Mouse (Mus musculus) spleen, adult 10 weeks (tissue): ENCODE results near the gene Mef2a. TPM values are rescaled to one million over a fixed set of nuclear protein-coding genes. Genes with fewer than 3 reads are reported as not detected.

ENCODE experiments used
- polyA plus RNA-seq: library from polyadenylated mRNA; stranded (reverse); fragments of 350-450 nt; fragmentation: Illumina TruSeq; extraction: RNeasy Lipid Tissue Mini Kit (QIAGEN cat#74804); gene quantifications from one replicate; pipeline ENCODE4 v1.2.3, GENCODE M21; 2015; ENCODE audit warnings: low replicate concordance; ENCODE audit not compliant: insufficient read depth

Mef2a gene
- 59.4 TPM for polyA plus RNA-seq

GRCm38 (mm10) chr7:67372729-67373583 is at the start of gene Mef2a:
Gene Mef2a, minus strand, starts transcription at chr7:67372858.

DNA sequence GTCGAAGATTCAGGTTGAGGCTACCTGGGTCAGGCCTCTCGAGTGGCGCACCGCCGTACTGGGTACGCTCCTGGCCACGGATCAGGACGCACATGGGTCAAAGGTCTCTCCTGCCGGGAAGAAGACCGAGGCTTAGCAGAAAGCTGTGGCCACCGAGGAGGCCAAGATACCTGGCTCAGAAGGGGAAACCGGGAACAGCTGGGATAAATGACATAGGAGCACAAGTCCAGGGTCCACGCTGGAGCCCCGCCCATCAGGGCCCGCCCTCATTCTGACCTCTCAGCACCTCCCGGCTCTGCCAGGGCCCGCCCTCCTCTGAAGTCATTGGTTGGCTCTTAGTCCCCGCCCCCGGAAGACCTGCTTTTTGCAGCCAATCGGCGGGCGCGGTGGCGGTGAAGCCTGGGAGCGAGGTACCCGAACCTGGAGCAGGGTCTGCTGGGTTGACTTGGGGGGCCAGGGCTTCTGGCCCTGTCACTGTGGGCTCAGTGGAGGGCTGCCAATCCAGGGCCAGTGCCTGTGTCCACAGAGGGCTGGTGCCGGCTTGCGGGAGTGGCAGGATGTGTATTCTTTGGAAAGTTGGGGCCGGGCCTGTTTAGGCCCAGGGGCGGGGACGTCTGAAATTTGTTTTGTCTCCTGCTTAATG is 150.3 kb downstream of the Mef2a start, which contains the start of gene Lysmd4:
Gene Lysmd4 (plus strand): TSS at position 325 of the 643 bp plus-strand sequence.

Other genes with a start within 250 kb of the Mef2a start
- gene Lysmd4, start 150.3 kb downstream of the Mef2a start, polyA plus RNA-seq: 7.8 TPM